Mouse (Mus musculus) midbrain, embryonic 14.5 days (tissue): Measurements from ENCODE around the gene Shisa8. TPM values are rescaled to one million over a fixed set of nuclear protein-coding genes. Genes with fewer than 3 reads are reported as not detected.

Source experiments
- ATAC-seq: fragments of 200-750 bp; cut with Nextera tagmentation; 2 replicates; pipeline ENCODE4 v1.8.0; 2017; ENCODE audit warnings: moderate number of reproducible peaks, moderate library complexity; ENCODE audit not compliant: low FRiP score, low TSS enrichment
- DNase-seq: peaks from one replicate; pipeline ENCODE4 v3.0.0-alpha.2; 2015
- H3K27ac ChIP-seq: fragments of 300-500 bp; sonication (generic); replicated peaks from 2 replicates; pipeline ENCODE4 v1.5.1; 2014; ENCODE audit warnings: mild to moderate bottlenecking, low read depth, low read length, moderate library complexity
- H3K27me3 ChIP-seq: fragments of 300-500 bp; sonication (generic); 2 replicates; pipeline ENCODE4 v1.6.1; 2014; ENCODE audit warnings: low read length, control low read depth, mixed read lengths; ENCODE audit not compliant: control insufficient read depth, insufficient read depth
- H3K36me3 ChIP-seq: fragments of 300-500 bp; sonication (generic); 2 replicates; pipeline ENCODE4 v1.6.1; 2014; ENCODE audit warnings: low read length, control low read depth; ENCODE audit not compliant: control insufficient read depth, insufficient read depth
- H3K4me1 ChIP-seq: fragments of 300-500 bp; sonication (generic); 2 replicates; pipeline ENCODE4 v1.6.1; 2014; ENCODE audit warnings: mild to moderate bottlenecking, antibody characterized with exemption, low read length, control low read depth; ENCODE audit not compliant: control insufficient read depth, insufficient read depth
- H3K4me2 ChIP-seq: fragments of 300-500 bp; sonication (generic); 2 replicates; pipeline ENCODE4 v1.6.1; 2014; ENCODE audit warnings: mild to moderate bottlenecking, low read length, moderate library complexity
- H3K4me3 ChIP-seq: fragments of 300-500 bp; sonication (generic); replicated peaks from 2 replicates; pipeline ENCODE4 v1.5.1; 2014; ENCODE audit warnings: low read depth, low read length
- H3K9ac ChIP-seq: fragments of 300-500 bp; sonication (generic); replicated peaks from 2 replicates; pipeline ENCODE4 v1.6.1; 2014; ENCODE audit warnings: mild to moderate bottlenecking, low read length, moderate library complexity
- H3K9me3 ChIP-seq: fragments of 300-500 bp; sonication (generic); 2 replicates; pipeline ENCODE4 v1.6.1; 2016; ENCODE audit warnings: low read length, control low read depth, mixed read lengths; ENCODE audit not compliant: control insufficient read depth
- WGBS: fragments of 180-500 bp; shearing (Covaris S2); extraction: QIAGEN DNeasy Blood & Tissue Kit; methylation state at CpG from one replicate; pipeline ENCODE4 v1.1.7; 2014; 5-methylcytosine and 5-hydroxymethylcytosine counted together
- polyA plus RNA-seq: library from polyadenylated mRNA; unstranded; fragments of >200 nt; fragmentation: Nextera tagmentation; extraction: Ambion mirVana; gene quantifications from 2 replicates; pipeline ENCODE4 v1.2.1, GENCODE M21; 2014

The Shisa8 gene
- polyA plus RNA-seq, 1 experiment from 2014 or later, result 0.70 TPM

DNA sequence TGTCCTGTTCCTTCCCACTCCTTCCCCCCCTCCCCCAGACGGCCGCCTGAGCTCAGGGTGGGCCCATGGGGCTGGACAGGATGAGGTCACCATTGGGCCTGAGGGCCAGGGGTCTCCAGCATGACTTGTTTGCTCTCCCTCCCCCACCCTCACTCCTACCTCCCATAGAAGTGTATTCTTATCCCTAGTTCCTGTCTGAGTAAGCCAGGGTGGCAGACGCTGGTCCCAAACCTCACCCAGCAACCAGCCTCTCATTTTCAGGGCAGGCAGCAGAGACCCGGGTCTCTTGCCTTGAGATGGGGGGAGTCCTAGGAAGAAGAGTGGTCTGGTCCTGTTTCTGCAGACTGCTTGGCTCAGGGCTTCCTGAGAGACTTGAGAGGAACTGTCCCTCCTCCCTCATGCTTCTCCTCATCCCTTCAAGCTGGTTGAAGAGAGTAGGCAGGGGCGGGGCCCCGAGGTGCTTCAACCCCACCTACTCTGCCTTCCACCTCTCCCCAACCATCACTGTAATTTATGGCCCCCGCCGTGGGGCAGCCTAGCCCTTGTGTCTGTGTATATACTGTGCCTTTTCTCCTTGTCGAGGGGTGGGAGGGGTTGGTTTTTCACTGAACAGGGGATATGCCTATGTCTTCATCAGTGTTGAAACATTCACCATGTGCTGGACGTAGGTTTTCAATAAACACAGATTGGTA is 7.8 kb downstream of the Shisa8 start:
- no peak for DNase-seq
- 68% methylated on average over 10 of the region's 10 CpGs for WGBS
- H3K27me3 ChIP-seq, result peaks cover 27% of the 10 kb centered on the region; the same call in 1 of the 2 replicates

DNA sequence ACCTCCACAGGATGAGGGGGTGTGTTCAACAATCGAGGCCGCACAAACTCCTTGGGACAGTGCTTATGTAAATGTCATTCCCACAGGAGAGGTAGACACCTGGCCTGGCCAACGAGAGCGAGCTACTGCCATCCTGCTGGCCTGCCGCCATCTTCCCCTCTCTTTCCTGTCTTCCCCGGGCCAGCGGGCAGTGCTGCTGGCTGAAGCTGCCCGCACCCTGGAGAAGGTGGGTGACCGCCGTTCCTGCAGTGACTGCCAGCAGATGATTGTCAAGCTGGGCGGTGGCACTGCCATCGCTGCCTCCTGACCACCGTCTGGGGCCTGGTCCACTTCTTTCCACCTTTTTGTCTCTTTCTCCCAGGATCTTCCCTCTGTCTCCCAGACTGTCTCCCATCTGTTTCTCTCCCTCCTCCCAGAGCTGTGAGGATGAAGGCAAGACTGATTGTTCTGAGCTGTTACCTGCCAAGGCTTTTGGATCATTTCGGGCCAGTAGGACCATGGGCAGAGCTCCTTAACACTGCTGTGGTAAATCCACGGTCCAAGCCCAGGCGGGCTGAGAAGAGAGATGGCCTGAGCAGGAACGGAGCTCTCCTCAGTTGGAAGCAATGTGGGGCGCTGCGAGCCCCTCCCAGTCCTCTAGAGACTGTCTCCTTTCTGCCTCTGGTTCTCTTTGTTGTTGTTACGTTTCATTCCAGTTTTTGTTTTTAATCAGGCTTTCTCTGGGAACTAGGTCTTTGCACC is 8.8 kb downstream of the Shisa8 start:
- WGBS, result 64% methylated on average over 20 of the region's 20 CpGs
- H3K27ac ChIP-seq, result no peak overlapping the region

More for the DNA sequence above, 7.8 kb downstream of the Shisa8 start:
- no peak overlapping the region for H3K27ac ChIP-seq
- H3K9me3 ChIP-seq, result no peaks in the 10 kb centered on the region
- H3K4me3 ChIP-seq, result no peak overlapping the region
- no peak for ATAC-seq
- H3K36me3 ChIP-seq, result peaks cover 63% of the 10 kb centered on the region
- H3K4me2 ChIP-seq, result no peak overlapping the region
- no peak overlapping the region for H3K9ac ChIP-seq
- peaks cover 13% of the 10 kb centered on the region for H3K4me1 ChIP-seq

DNA sequence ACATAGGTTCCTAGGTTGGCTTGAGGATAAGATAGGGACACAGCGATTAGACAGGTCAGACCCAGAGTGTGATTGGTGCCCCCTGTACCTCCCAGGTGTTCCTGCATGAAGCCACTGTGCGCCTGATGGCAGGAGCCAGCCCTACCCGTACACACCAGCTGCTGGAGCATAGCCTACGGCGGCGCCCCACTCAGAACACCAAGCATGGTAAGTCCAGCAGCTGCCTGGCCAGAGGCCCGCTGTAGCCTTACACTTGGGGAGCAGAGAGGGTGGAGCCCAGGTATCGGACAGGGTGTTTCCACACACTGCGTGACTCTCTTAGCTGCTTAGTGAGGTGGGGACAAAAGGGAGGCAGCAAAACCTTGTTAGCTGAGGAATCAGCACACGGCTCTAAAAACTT is 9.5 kb downstream of the Shisa8 start:
- DNase-seq (no peak), ATAC-seq (no peak)
- Histone ChIP-seq H3K27me3 (peaks cover 18% of the 10 kb centered on the region; the same call in 1 of the 2 replicates), H3K9me3 (no peaks in the 10 kb centered on the region), H3K4me3 (no peak overlapping the region), H3K9ac (no peak overlapping the region), H3K36me3 (peaks cover 80% of the 10 kb centered on the region), H3K27ac (no peak overlapping the region), H3K4me1 (peaks cover 13% of the 10 kb centered on the region), H3K4me2 (no peak overlapping the region)
- WGBS, result 93% methylated on average over 10 of the region's 10 CpGs

More for the DNA sequence above, 8.8 kb downstream of the Shisa8 start:
- Histone ChIP-seq H3K36me3 (peaks cover 73% of the 10 kb centered on the region), H3K4me2 (no peak overlapping the region), H3K4me3 (no peak overlapping the region), H3K9ac (no peak overlapping the region), H3K4me1 (peaks cover 13% of the 10 kb centered on the region), H3K9me3 (no peaks in the 10 kb centered on the region), H3K27me3 (peaks cover 18% of the 10 kb centered on the region; the same call in 1 of the 2 replicates)
- no peak for ATAC-seq
- no peak for DNase-seq

DNA sequence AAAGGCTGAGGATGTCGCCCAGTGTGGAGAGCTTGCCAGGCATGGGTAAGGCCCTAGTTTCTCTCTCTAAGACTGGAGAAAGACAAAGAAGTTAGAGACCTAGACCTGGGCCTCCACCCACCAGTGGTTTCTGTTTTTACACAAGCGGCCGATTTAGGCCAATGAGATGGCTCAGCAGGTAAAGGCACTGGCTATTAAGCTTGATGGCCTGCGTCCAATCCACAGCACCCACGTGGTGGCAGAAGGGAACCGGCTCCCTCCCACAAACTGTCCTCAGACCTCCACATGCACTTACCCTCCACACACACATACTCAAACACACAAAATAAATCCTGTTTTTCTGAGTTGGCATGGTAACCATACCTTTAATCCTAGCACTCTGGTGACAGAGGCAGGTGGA is 10.5 kb downstream of the Shisa8 start:
- H3K36me3 ChIP-seq, result peaks cover 90% of the 10 kb centered on the region
- DNase-seq (no peak), ATAC-seq (no peak)
- no peak overlapping the region for H3K27ac ChIP-seq
- H3K9me3 ChIP-seq, result no peaks in the 10 kb centered on the region
- WGBS, result 92% methylated on average over 6 of the region's 6 CpGs
- no peak overlapping the region for H3K9ac ChIP-seq
- no peak overlapping the region for H3K4me3 ChIP-seq
- no peak overlapping the region for H3K4me2 ChIP-seq
- peaks cover 15% of the 10 kb centered on the region; the same call in 1 of the 2 replicates for H3K27me3 ChIP-seq
- peaks cover 9% of the 10 kb centered on the region for H3K4me1 ChIP-seq

DNA sequence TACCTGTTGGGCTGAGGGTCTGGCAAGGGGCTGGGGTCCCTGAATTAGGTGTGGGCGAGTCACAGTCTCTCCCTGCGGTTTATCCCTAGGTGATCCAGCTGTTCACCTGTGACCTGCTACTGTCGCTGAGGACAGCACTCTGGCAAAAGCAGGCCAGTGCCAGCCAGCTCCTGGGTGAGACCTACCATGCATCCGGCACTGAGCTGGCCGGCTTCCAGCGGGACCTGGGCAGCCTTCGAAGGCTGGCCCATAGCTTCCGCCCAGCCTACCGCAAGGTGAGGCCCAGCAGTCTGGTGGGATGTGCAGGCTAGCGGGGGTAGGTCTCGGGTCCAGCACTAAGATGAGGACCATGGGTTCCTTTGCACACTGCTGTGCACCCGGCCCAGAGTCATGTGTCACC is 13.1 kb downstream of the Shisa8 start:
- Histone ChIP-seq H3K4me2 (no peak overlapping the region), H3K9me3 (no peaks in the 10 kb centered on the region), H3K36me3 (peaks cover 97% of the 10 kb centered on the region), H3K27me3 (no peaks in the 10 kb centered on the region), H3K9ac (no peak overlapping the region), H3K27ac (no peak overlapping the region), H3K4me3 (no peak overlapping the region), H3K4me1 (no peaks in the 10 kb centered on the region)
- WGBS, result 91% methylated on average over 12 of the region's 12 CpGs
- no peak for DNase-seq
- no peak for ATAC-seq

DNA sequence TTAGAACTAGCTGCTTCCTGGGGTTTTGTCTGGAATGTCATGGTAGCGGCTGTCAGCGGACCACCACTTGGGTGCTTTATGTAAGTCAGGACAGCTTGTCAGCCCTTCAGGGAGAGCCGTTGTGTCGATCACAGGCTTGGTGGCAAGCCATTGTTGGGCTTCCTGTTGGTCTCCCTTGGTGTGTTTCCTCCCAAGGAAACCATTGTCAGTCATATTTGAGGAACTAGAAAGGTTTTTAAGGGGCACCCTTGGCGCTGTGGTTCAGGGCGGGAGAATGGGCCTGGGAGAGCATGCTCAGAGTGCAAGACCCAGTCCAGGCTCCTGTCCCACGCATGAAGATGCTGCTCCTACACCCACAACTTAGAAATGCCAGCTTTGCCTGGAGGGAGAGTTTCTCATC is 14.3 kb downstream of the Shisa8 start:
- H3K36me3 ChIP-seq, result peaks cover 97% of the 10 kb centered on the region
- no peaks in the 10 kb centered on the region for H3K27me3 ChIP-seq
- no peaks in the 10 kb centered on the region for H3K4me1 ChIP-seq
- DNase-seq (no peak), ATAC-seq (no peak)
- no peak overlapping the region for H3K4me2 ChIP-seq
- no peaks in the 10 kb centered on the region for H3K9me3 ChIP-seq
- no peak overlapping the region for H3K9ac ChIP-seq
- 95% methylated on average over 7 of the region's 7 CpGs for WGBS
- no peak overlapping the region for H3K27ac ChIP-seq
- no peak overlapping the region for H3K4me3 ChIP-seq

DNA sequence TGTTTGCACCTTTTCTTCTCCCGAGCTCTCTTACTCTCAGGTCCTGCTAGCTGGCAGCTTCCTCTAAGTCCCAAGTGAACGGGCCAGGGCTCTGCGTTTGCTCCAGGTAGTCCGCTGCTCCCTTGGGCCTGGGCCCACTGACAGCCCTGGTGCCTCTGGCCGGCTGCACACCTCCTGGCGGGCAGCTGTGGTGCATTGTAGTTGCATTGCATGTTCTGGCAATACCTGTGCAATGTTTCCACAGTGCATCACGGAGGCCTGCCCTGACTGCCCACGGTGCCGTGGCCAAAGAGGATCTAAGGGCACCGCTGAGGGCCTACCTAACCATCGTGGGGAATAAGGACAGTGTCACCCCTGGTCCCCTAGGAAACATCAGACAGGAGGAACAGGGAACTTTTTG is 14.7 kb downstream of the Shisa8 start:
- whole genome bisulfite sequencing, result 93% methylated on average over 11 of the region's 11 CpGs
- ATAC-seq (no peak), DNase-seq (no peak)
- Histone ChIP-seq H3K36me3 (peaks cover 97% of the 10 kb centered on the region), H3K27me3 (no peaks in the 10 kb centered on the region), H3K4me2 (no peak overlapping the region), H3K4me1 (no peaks in the 10 kb centered on the region), H3K27ac (no peak overlapping the region), H3K9me3 (no peaks in the 10 kb centered on the region), H3K9ac (no peak overlapping the region), H3K4me3 (no peak overlapping the region)

DNA sequence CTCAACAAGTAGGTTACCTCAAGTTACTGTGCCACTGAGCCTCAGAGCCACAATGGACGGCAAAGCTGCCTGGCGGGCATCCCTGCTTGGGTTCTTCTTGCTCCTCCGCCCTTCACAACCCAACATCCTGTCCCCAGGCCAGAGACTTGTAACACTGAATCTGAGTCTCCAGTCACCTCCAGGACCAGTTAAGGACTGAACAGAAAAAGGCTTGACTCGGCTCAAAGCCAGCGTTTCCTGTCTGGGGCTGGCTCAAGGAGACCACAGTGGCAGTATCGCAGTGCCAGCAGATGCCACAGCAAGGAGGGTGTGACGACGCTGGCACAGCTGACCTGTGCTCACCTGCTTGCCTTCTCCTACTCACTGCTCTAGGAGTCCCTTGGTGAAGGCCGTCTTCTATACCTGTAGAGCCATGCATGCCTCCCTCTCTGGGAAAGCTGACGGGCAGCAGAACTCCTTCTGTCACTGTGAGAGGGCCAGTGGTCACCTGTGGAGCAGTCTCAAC is 15.3 kb downstream of the Shisa8 start:
- WGBS, result 93% methylated on average over 10 of the region's 10 CpGs
- Histone ChIP-seq H3K4me2 (no peak overlapping the region), H3K9me3 (no peaks in the 10 kb centered on the region), H3K27me3 (no peaks in the 10 kb centered on the region), H3K4me3 (no peak overlapping the region), H3K9ac (no peak overlapping the region), H3K27ac (no peak overlapping the region), H3K36me3 (peaks cover 98% of the 10 kb centered on the region), H3K4me1 (no peaks in the 10 kb centered on the region)
- no peak for ATAC-seq
- DNase-seq, result no peak
